ENCODE assay signal across 25 mouse cellular contexts in the genomic region with DNA sequence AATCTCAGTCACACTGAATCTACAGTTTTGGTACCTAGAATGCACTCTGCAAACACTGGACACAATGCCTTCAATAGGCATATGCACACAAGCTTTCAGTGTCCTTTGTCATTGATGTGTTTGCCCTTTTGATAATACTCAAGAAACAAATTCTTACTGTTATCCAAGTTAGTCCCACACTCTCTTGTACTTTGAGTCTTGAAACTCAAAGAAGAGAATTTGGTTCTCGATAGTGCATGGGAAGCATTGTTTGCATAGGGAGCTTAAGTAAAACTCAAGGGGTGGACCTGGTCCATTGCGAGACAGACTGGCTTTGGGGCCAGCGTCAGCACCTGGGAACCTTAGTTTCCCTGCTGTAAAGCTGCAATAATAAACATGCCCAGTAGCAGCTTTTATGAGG.
"Had no signal": no experiment of that assay in that cellular context is flagged by ENCODE, and none has a peak within 500 bp of the region (broad histone marks: within the 10 kb centered on the region; RNA-seq: fewer than 3 reads in every experiment).

No protein-coding gene starts in this region.

- H3K4me3 ChIP-seq: gastrocnemius, adult 2 months; heart, embryonic 10.5 days; heart, embryonic 13.5 days; heart, embryonic 15.5 days; hindbrain, embryonic 13.5 days; hindbrain, embryonic 15.5 days; kidney, embryonic 15.5 days; limb, embryonic 13.5 days; limb, embryonic 15.5 days had no signal

- H3K4me2 ChIP-seq: heart, embryonic 13.5 days; heart, embryonic 15.5 days; hindbrain, embryonic 13.5 days; hindbrain, embryonic 15.5 days; kidney, embryonic 15.5 days; limb, embryonic 13.5 days; limb, embryonic 15.5 days had no signal

- H3K27me3 ChIP-seq: heart, embryonic 13.5 days; heart, embryonic 15.5 days; hindbrain, embryonic 13.5 days; hindbrain, embryonic 15.5 days; kidney, embryonic 15.5 days; limb, embryonic 13.5 days; limb, embryonic 15.5 days had no signal

- DNase-seq: gastrocnemius, adult 2 months; gastrocnemius, postnatal 10 days; gastrocnemius, postnatal 25 days; heart, adult 18-20 months; heart, postnatal 14 days; heart, postnatal 36 days; kidney, adult 11 months; kidney, adult 2 months; kidney, adult 9 months; kidney, postnatal 14 days; kidney, postnatal 36 days; layer of hippocampus, adult 9-11 months; layer of hippocampus, postnatal 36 days; left cerebral cortex, postnatal 4 days had no signal

- H3K36me3 ChIP-seq: hindbrain, embryonic 15.5 days had no signal

- H3K9ac ChIP-seq: heart, embryonic 13.5 days; heart, embryonic 15.5 days; hindbrain, embryonic 13.5 days; hindbrain, embryonic 15.5 days; kidney, embryonic 15.5 days; limb, embryonic 13.5 days; limb, embryonic 15.5 days had no signal

- H3K9me3 ChIP-seq: heart, embryonic 10.5 days; heart, embryonic 13.5 days; heart, embryonic 15.5 days; hindbrain, embryonic 13.5 days; hindbrain, embryonic 15.5 days; kidney, embryonic 15.5 days; limb, embryonic 13.5 days; limb, embryonic 15.5 days had no signal

- H3K27ac ChIP-seq: gastrocnemius, adult 2 months; heart, embryonic 10.5 days; heart, embryonic 13.5 days; heart, embryonic 15.5 days; hindbrain, embryonic 13.5 days; hindbrain, embryonic 15.5 days; hindbrain, postnatal 0 days; kidney, embryonic 15.5 days; kidney, postnatal 0 days; limb, embryonic 13.5 days; limb, embryonic 15.5 days had no signal

- ATAC-seq: forebrain, embryonic 16.5 days; hindbrain, postnatal 0 days had no signal

- H3K4me1 ChIP-seq: hindbrain, embryonic 13.5 days; hindbrain, embryonic 15.5 days; kidney, embryonic 15.5 days; limb, embryonic 15.5 days had no signal
